Mouse (Mus musculus) spleen, postnatal 36 days (tissue): Measurements from ENCODE around the gene Ltbp3.

Experiments
- DNase-seq, 2 experiments: peaks; one replicate each; pipeline ENCODE4 v3.0.0; 2022; ENCODE audit warnings: low spot score in 2 of 2, mixed read lengths in 1 of 2

Ltbp3 gene

DNA sequence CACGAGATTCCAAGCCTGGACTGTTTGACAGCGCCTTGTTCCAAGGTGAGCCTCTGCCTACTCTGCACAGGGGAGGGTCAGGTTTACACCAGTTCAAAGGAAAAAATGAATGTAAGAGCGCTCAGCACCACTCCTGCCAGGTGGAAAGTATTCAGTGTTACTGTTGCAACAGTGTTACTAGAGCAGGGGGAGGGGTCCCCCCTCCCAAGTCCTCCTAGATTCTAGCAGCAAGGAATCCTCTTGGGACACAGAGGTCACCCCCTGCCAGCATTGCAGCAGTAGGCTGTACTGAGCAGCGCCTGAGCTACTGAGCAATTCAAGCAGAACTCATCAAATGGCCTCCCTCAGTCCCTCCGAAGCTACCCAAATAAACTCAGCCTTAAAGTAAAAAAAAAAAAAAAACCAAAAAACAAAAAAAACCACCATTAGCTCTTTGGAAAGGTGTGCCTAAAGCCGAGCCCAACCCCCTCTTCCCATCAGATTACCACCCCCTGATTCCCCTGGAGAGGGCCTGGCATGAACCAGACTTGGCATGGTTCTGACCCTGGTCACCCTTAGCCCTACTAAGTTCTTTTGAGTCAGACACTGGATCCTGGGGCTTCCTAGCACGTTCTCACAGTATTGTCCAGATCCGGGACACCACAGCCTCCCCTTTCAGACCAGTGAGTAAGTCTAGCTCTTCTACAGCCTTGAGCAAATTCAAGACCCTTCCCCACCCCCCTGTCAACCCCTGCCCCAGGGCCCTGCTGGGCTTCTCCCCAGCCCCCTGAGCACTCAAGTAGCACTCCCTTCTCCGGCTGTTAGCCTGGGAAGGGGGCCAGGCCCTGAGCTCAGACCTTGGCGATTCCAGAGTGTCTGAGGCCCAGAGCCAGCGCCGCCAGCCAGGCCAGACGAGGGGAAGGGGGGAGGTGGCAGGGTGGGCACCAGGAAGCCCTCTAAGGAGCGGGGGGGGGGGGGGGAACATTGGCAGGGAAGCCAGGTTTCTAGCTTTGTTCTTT lies at the start of gene Ltbp3:
TSS of gene Ltbp3 (plus strand) at position 585 of the 998 bp plus-strand sequence.
- DNase-seq, result no peak

GRCm38 (mm10) chr19:5691601-5692000 lies 49.1 kb upstream of the Ltbp3 start:
- DNase-seq, result no peak

- DNase-seq, result no peak
Observed at GRCm38 (mm10) chr19:5692086-5692912, 48.4 kb upstream of the Ltbp3 start.

GRCm38 (mm10) chr19:5692913-5693396 lies 47.7 kb upstream of the Ltbp3 start:
- no peak for DNase-seq

DNA sequence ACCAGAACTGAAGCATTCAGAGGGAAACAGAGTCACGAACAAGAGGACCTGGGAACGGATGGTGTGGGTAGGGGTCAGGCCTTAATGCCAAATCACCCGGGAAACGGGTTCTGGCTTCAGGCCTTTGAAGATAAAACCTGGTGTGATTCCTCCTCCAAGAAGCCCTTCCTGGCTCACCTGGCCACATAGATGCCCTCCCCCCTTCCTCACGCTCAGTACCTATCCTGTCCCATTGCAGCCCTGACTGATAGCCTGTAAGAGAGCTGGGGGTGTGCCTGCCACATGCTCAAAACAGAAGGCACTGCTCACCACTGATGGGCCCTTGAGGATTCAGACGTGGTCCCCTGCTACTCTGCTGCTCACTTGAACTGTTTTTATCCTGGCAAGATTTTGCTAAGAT lies 46.9 kb upstream of the Ltbp3 start:
- DNase-seq, result no peak

GRCm38 (mm10) chr19:5695849-5696462 lies 44.7 kb upstream of the Ltbp3 start:
- DNase-seq, result no peak

DNA sequence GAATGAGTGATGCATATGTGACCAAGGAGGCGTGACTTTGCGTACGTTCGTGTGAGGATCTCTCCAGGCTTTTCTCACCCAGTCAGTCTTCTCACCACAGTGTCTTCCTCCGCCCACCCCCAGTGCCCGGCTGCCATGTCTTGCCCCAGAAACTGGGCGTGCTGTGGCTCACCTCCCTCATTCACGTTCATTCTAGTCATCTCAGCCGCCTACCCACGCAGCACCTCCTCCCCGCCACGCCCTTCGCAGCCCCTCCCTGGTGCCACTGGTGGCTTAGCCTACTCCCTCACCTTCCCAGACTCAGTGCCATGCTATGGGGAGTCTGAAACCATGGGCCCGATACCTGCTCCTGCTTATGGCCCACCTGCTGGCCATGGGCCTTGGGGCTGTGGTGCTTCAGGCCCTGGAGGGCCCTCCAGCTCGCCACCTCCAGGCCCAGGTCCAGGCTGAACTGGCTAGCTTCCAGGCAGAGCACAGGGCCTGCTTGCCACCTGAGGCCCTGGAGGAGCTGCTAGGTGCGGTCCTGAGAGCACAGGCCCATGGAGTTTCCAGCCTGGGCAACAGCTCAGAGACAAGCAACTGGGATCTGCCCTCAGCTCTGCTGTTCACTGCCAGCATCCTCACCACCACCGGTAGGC lies 36.4 kb upstream of the Ltbp3 start, which contains the start of gene Kcnk7:
TSS of gene Kcnk7 (plus strand) at position 205 of the 638 bp plus-strand sequence.
- peak; percentile 37 to 44 for DNase-seq

DNA sequence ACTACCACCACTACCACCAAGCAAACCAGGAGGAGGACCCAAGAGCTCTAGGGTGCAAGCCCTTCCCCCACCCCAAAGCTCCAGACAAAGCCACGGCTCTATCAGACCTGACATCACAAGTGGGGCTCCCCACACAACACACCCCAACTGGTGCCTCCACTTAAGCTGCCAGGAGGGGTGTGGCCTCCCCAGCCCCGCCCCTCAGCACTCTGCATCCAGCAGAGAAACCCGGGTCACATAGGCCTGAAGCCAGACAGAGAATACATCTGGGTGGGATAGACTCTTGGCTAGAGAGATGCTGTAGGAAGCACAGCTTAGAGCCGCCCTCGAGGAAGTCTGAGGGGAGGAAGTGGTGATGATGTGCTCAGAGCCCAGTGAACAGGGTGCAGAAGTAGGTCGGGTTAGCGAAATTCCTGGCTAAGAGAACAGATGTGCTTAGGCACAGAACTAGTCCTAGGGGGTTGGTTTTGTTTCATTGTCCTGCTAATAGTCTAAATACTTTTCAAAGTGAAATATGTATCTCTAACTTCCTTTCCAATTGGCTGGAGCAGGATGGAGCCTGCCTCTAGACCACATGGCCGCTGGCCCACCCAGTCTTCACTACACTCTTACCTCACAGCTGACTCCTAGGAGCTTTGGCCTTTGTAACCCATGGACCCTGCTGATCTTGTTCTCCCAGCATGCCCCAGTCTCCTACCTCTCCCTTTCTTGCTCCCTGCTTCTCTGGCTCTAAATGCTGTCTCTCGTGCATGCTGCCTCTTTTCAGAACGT lies 35.7 kb upstream of the Ltbp3 start:
- DNase-seq, result peak in 1 of 2 experiments; percentile 50

DNA sequence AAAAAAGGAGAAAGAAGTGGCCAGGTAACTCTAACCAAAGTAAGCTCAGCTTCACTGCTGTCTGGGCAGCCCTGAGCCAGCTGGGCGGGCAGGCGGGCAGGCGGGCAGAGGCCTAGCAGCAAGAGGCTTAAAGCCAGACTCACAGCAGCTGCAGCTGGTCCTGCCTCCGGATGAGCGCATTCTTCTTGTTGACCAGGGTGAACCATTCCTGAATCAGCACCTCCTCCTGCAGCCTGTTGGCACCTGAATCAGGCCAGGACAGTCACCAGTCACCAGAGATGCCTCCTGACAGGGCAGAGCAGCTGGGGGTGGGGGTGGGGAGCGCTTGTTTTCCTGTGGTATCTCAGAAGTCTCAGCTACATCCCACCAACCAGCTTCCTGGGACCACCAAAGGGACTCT lies 30.6 kb upstream of the Ltbp3 start:
- DNase-seq, result no peak

GRCm38 (mm10) chr19:5710581-5710980 lies 30.1 kb upstream of the Ltbp3 start:
- DNase-seq, result no peak

DNA sequence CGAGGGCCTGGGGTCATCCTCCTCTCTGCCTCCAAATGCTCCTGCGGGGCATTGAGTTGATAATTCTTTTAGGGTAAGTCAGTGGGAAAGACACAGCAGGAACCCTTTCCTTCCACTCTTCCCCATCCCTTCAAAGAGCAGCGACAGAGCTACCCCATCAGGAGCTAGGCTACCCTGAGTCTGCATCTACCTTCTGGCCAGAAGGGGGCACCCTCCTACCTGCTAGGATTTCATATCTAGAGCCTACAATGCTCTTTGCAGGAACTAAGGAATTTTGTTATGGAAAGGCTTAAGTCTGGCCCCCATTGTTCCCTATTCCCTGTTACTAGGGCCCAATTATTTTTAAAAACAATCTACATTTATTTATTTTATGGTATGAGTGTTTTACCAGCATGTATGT lies 29.5 kb upstream of the Ltbp3 start:
- DNase-seq, result peak; percentile 54 to 67

DNA sequence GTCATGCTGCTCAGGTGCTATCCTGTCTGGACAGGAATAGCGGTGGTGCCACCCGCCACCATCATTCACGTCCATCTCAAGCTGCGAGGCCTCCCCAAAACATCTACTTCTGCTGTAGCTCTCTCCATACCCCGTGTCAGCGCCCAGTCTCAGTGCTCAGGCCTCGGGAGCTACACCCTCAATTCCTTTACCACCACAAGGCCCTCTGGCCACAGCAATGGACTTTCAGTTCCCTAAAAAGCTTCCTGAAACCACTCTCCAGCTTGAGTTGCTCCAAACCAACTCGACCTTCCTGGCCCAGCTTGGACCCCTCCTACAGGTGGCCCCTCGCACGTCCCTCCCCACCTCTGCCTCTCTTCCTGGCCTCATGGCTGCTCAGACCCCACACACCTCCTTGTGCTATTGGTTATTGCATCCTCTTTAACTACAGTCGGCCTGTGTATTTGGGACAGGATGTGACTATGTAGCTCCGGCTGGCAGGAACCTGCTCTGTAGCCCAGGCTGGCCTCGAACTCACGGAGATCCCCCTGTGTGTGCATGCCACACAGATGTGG lies 28.7 kb upstream of the Ltbp3 start:
- peak; percentile 56 to 57 for DNase-seq

GRCm38 (mm10) chr19:5713255-5713654 lies 27.4 kb upstream of the Ltbp3 start:
- no peak for DNase-seq

- peak in 1 of 2 experiments; percentile 45 for DNase-seq
Observed at GRCm38 (mm10) chr19:5713730-5714129, 27.0 kb upstream of the Ltbp3 start.

GRCm38 (mm10) chr19:5715793-5716688 lies 24.7 kb upstream of the Ltbp3 start:
- peak; percentile 50 to 67 for DNase-seq

- DNase-seq, result no peak
Observed at GRCm38 (mm10) chr19:5716955-5717354, 23.7 kb upstream of the Ltbp3 start.

GRCm38 (mm10) chr19:5721233-5721632 lies 19.5 kb upstream of the Ltbp3 start:
- DNase-seq, result no peak

- peak; percentile 48 to 67 for DNase-seq
Observed at GRCm38 (mm10) chr19:5722848-5723425, 17.8 kb upstream of the Ltbp3 start.
